Mouse (Mus musculus) mesoderm, embryonic 11.5 days (tissue): ENCODE results near the gene Ccdc142.

ENCODE experiments used
- DNase-seq: peaks from one replicate; pipeline ENCODE4 v3.0.0-alpha.2; 2012; ENCODE audit warnings: low read depth, low spot score

Ccdc142 gene

GRCm38 (mm10) chr6:83084477-83084876 lies 16.9 kb upstream of the Ccdc142 start:
- DNase-seq, result no peak

- DNase-seq, result no peak
Measured at GRCm38 (mm10) chr6:83086121-83087035, 15.0 kb upstream of the Ccdc142 start, which contains the start of gene Lbx2. TSS of gene Lbx2 (plus strand) at chr6:83086367.

- DNase-seq, result no peak
Measured at GRCm38 (mm10) chr6:83087205-83087925, 14.0 kb upstream of the Ccdc142 start.

- no peak for DNase-seq
Measured at GRCm38 (mm10) chr6:83087926-83088260, 13.5 kb upstream of the Ccdc142 start.

- no peak for DNase-seq
Measured at GRCm38 (mm10) chr6:83092416-83093127, 8.8 kb upstream of the Ccdc142 start.

GRCm38 (mm10) chr6:83095968-83096367 lies 5.4 kb upstream of the Ccdc142 start:
- no peak for DNase-seq

- DNase-seq, result no peak
Measured at GRCm38 (mm10) chr6:83098411-83098810, 3.0 kb upstream of the Ccdc142 start.

- DNase-seq, result peak; percentile 72
Measured at GRCm38 (mm10) chr6:83101688-83102556, 521 bp downstream of the Ccdc142 start.

GRCm38 (mm10) chr6:83103130-83103650 lies 1.8 kb downstream of the Ccdc142 start:
- no peak for DNase-seq

GRCm38 (mm10) chr6:83104158-83104557 lies 2.8 kb downstream of the Ccdc142 start:
- DNase-seq, result no peak

- DNase-seq, result peak; percentile 86
Measured at GRCm38 (mm10) chr6:83107566-83108400, 6.4 kb downstream of the Ccdc142 start.

GRCm38 (mm10) chr6:83108762-83109668 lies 7.6 kb downstream of the Ccdc142 start, which contains the start of gene Mrpl53:
TSS of gene Mrpl53 (plus strand) at chr6:83109040.
- peak; percentile 72 for DNase-seq

- DNase-seq, result no peak
Measured at GRCm38 (mm10) chr6:83111510-83112136, 10.2 kb downstream of the Ccdc142 start.

- peak; percentile 91 for DNase-seq
Measured at GRCm38 (mm10) chr6:83115011-83115671, 13.7 kb downstream of the Ccdc142 start, which contains the start of gene Mogs. TSS of gene Mogs (plus strand) at chr6:83115496.

GRCm38 (mm10) chr6:83115682-83116372 lies 14.4 kb downstream of the Ccdc142 start:
- DNase-seq, result no peak

- no peak for DNase-seq
Measured at GRCm38 (mm10) chr6:83116373-83117164, 15.2 kb downstream of the Ccdc142 start.

- DNase-seq, result no peak
Measured at GRCm38 (mm10) chr6:83117165-83117438, 15.7 kb downstream of the Ccdc142 start.
